23 mouse cellular contexts compared by ENCODE assay signal in the genomic region with DNA sequence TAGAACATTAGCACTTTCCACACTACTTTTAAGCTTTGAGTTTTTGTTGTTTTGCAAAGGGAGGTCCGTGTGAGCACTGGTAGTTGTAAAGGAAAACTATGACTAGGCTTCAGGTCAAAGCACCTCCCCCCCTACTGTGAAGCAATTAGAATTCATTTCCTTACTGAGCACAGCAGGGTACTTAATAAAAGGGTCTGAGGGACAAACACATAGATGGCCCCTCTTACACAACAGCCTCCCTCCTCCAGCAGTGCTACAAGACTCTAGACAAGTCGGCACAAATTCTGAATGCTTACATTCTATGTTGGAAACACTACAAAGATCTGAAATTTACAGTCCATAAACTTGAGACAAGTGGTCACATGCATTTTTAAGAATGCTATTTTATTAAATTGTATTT.
"Had no signal": no experiment of that assay in that cellular context is flagged by ENCODE, and none has a peak within 500 bp of the region (broad histone marks: within the 10 kb centered on the region; RNA-seq: fewer than 3 reads in every experiment).

No protein-coding gene starts in this region.

- H3K4me2 ChIP-seq: limb, embryonic 13.5 days; liver, embryonic 12.5 days; liver, embryonic 15.5 days; midbrain, embryonic 13.5 days; neural tube, embryonic 13.5 days had no signal

- H3K4me1 ChIP-seq: limb, embryonic 13.5 days; liver, embryonic 12.5 days; liver, embryonic 15.5 days; megakaryocyte, embryonic 14.5 days; midbrain, embryonic 13.5 days; neural tube, embryonic 13.5 days had no signal

- H3K9me3 ChIP-seq: limb, embryonic 10.5 days; limb, embryonic 13.5 days; liver, embryonic 12.5 days; liver, embryonic 15.5 days; megakaryocyte, embryonic 14.5 days; midbrain, embryonic 10.5 days; midbrain, embryonic 13.5 days had no signal

- H3K9ac ChIP-seq: limb, embryonic 13.5 days; liver, embryonic 12.5 days; liver, embryonic 15.5 days; midbrain, embryonic 13.5 days; neural tube, embryonic 13.5 days had no signal

- H3K27me3 ChIP-seq: limb, embryonic 13.5 days; liver, embryonic 12.5 days; liver, embryonic 15.5 days; megakaryocyte, embryonic 14.5 days; midbrain, embryonic 13.5 days; neural tube, embryonic 13.5 days had no signal

- ATAC-seq: intestine, postnatal 0 days; liver, embryonic 12.5 days; midbrain, embryonic 13.5 days; midbrain, embryonic 16.5 days had no signal

- H3K36me3 ChIP-seq: limb, embryonic 10.5 days; limb, embryonic 13.5 days; liver, embryonic 12.5 days; liver, embryonic 15.5 days; midbrain, embryonic 10.5 days; midbrain, embryonic 13.5 days; neural tube, embryonic 13.5 days had no signal

- H3K4me3 ChIP-seq: layer of hippocampus, adult 2 months; limb, embryonic 10.5 days; limb, embryonic 13.5 days; liver, embryonic 12.5 days; liver, embryonic 15.5 days; megakaryocyte, embryonic 14.5 days; midbrain, embryonic 10.5 days; midbrain, embryonic 13.5 days; myocyte; neural tube, embryonic 13.5 days had no signal

- H3K27ac ChIP-seq: layer of hippocampus, adult 2 months; limb, embryonic 10.5 days; limb, embryonic 13.5 days; liver, embryonic 12.5 days; liver, embryonic 15.5 days; midbrain, embryonic 10.5 days; midbrain, embryonic 13.5 days; neural tube, embryonic 13.5 days; stomach, postnatal 0 days had no signal

- DNase-seq: layer of hippocampus, adult 9-11 months; liver; lung, adult 18-20 months; lung, postnatal 14 days; right cerebral cortex, adult 18-20 months; right cerebral cortex, postnatal 14 days; right cerebral cortex, postnatal 4 days; thymus, adult 2 months; thymus, postnatal 14 days; thymus, postnatal 4 days had no signal
